In genomic region chr11:26711237-26711636, GRCm38 (mm10) we compare ENCODE assay signal across 2 mouse cellular contexts.
A peak's percentile ranks its signal among the peaks of the same experiment; 100 is the strongest.
DNase-seq lines count a peak whose midpoint lies in the region; ATAC-seq and TF ChIP-seq lines count a peak whose summit lies in the region.
"Not testable (repeated sequence)": the region's sequence is repeated elsewhere in the genome, so short reads cannot be mapped to it uniquely, and the experiment has no call there.

No protein-coding gene starts in this region.

- not testable (repeated sequence) for H3K27me3 ChIP-seq in CH12.LX (replicated peaks)

- TF ChIP-seq POLR2A in CH12.LX (IDR thresholded peaks at IDR 0.05; ENCODE audit: low read depth, low read length): not testable (repeated sequence)

- not testable (repeated sequence) for TF ChIP-seq RAD21 in CH12.LX (IDR thresholded peaks at IDR 0.05; ENCODE audit: low read depth, low read length)

- not testable (repeated sequence) for TF ChIP-seq EP300 in CH12.LX (IDR thresholded peaks at IDR 0.05; ENCODE audit: low read length)

- not testable (repeated sequence) for H3K4me3 ChIP-seq in CH12.LX (replicated peaks in 1 of 3; ENCODE audit: low read depth in 2 of 3, low read length in 2 of 3, poor library complexity in 1 of 3)

- not testable (repeated sequence) for TF ChIP-seq CTCF in CH12.LX (conservative IDR thresholded peaks at IDR 0.05 in 1 of 2, IDR thresholded peaks at IDR 0.05 in 1 of 2; ENCODE audit: low read depth in 2 of 2, low read length in 2 of 2)

- not testable (repeated sequence) for DNase-seq in CH12.LX (ENCODE audit: extremely low read depth)

- not testable (repeated sequence) for H3K4me1 ChIP-seq in CH12.LX (ENCODE audit: control insufficient read depth in 1 of 2, insufficient read depth in 2 of 2)

- H3K79me2 ChIP-seq in CH12.LX (replicated peaks; ENCODE audit: control insufficient read depth, extremely low read depth, insufficient read depth, poor library complexity, severe bottlenecking): not testable (repeated sequence)

- not testable (repeated sequence) for H3K9me3 ChIP-seq in CH12.LX (replicated peaks; ENCODE audit: low read length)

- H3K9ac ChIP-seq in CH12.LX (ENCODE audit: insufficient read depth, low read depth): not testable (repeated sequence)

- H3K4me2 ChIP-seq in CH12.LX (ENCODE audit: insufficient read depth, low read depth, poor library complexity, severe bottlenecking): not testable (repeated sequence)

- ATAC-seq in CD4-positive, CD25-positive, alpha-beta regulatory T cell, adult 4 months: peak; percentile 57

- H3K36me3 ChIP-seq in CH12.LX (replicated peaks in 1 of 2; ENCODE audit: control insufficient read depth in 1 of 2, insufficient read depth in 1 of 2, low read length in 1 of 2): not testable (repeated sequence)

- dilution Hi-C loops in CH12.LX (cut with MboI; ENCODE audit: extremely low pct_ligation_motif_present, extremely low pct_unique_long_range_greater_than_20kb, low sequenced_read_pairs): not testable (repeated sequence)

- in situ Hi-C loops in CH12.LX (cut with MboI; ENCODE audit: low pct_ligation_motif_present, low pct_unique_long_range_greater_than_20kb, low sequenced_read_pairs): not testable (repeated sequence)

- H3K27ac ChIP-seq in CH12.LX (ENCODE audit: insufficient read depth, low read depth): not testable (repeated sequence)

TF ChIP-seq in CH12.LX, 34 proteins besides CTCF, POLR2A, EP300 and RAD21:
- peak; percentile 97 for TF ChIP-seq ETS1 (conservative IDR thresholded peaks at IDR 0.05; ENCODE audit: low read depth, low read length)
